Mouse (Mus musculus): ENCODE results near the gene Dgkg.

Gene Dgkg

GRCm38 (mm10) chr16:22499951-22500350 is 157.1 kb downstream of the Dgkg start:
- in situ Hi-C loops (cut with MseI, MboI): no loop called here

DNA sequence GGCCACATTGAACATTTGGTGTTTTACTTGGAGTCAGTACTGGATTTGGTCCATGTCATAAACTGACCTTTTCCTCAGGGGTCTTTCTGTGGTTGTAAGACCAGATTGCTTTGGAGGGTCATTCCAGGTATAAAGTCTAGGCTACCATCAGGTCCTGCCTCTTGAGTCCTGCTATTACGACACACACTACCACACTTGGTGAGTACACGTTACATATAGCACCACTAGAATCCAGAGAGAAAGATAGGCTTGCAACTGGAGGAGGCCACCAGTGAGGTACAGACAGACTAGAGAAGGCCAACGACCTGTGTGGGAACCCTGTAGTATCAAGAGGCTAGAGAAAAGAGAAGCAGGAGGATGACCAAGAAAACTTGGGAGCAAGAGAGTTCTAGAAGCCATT is 157.6 kb downstream of the Dgkg start:
- in situ Hi-C loops (cut with MseI, MboI): no loop called here

GRCm38 (mm10) chr16:22497976-22498375 is 159.0 kb downstream of the Dgkg start:
- in situ Hi-C loops (cut with MseI, MboI): no loop called here

GRCm38 (mm10) chr16:22495259-22495658 is 161.8 kb downstream of the Dgkg start:
- in situ Hi-C loops (cut with MseI, MboI): no loop called here

- in situ Hi-C loops (cut with MseI, MboI): no loop called here
These were observed 162.2 kb downstream of the Dgkg start for GRCm38 (mm10) chr16:22494815-22495214.

DNA sequence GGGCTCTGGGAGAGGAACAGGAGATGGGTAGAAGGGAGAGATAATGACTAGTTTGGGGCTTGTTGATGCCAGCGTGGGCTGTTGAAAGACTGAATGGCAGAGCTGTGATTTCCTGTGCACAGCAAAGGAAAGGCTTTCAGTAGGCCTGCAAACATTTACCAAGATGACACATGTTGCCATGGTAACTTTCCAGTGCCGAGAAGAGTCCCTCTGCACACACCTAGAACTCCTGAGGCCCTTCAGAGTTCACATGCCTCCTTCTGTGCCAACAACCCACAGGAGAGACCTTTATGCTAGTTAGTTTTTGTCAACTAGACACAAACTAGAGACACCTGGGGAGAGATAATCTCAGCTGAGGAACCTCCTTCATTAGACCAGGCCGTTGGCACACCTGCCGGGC is 163.6 kb downstream of the Dgkg start:
- in situ Hi-C loops (cut with MseI, MboI): no loop called here

GRCm38 (mm10) chr16:22491446-22492166 is 165.4 kb downstream of the Dgkg start:
- in situ Hi-C loops (cut with MseI, MboI): no loop called here

- in situ Hi-C loops (cut with MseI, MboI): no loop called here
These were observed 173.1 kb downstream of the Dgkg start for GRCm38 (mm10) chr16:22483900-22484299.

- in situ Hi-C loops (cut with MseI, MboI): no loop called here
These were observed 177.7 kb downstream of the Dgkg start for GRCm38 (mm10) chr16:22479322-22479721.

GRCm38 (mm10) chr16:22471728-22472127 is 185.3 kb downstream of the Dgkg start:
- in situ Hi-C loops (cut with MseI, MboI): no loop called here

DNA sequence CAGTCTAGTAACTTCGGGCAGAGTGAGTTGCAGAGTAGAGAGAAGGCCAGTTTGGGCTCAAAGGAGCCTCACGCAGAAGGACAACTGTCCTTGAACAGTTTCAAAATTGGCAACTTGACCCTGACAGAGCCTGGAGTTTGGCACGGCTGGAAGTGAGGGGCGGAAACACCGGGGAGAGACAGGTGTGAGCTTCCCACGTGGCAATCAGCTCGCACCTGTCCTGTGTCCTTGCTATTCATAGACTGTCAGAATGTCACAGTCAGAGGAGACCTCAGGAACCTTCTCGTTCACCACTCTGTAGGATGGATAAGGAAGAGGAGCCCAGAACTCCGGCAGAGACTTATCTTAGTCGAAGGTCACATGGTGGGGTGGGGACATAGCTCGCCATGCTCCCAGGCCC is 187.6 kb downstream of the Dgkg start:
- in situ Hi-C loops (cut with MseI, MboI): no loop called here

DNA sequence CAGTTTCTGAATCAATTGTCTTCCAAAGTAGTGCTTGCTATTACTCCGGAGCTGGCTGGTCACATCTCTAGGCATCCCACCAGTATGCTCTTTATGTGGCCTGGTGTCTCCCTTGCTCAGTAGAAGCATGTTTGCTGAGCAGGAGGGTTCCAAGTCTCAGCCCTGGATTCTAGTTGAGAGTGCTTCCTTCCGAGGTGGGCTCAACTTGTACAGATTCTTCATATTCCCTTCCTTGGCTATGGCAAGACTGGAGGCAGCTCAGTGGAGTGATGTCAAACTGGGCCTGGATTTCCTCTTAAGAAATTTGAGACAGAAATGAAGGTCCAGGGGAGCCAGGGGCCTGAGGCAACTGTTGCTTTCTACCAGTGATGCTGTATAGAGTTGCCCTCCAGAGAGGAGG is 189.9 kb downstream of the Dgkg start:
- in situ Hi-C loops (cut with MseI, MboI): no loop called here

DNA sequence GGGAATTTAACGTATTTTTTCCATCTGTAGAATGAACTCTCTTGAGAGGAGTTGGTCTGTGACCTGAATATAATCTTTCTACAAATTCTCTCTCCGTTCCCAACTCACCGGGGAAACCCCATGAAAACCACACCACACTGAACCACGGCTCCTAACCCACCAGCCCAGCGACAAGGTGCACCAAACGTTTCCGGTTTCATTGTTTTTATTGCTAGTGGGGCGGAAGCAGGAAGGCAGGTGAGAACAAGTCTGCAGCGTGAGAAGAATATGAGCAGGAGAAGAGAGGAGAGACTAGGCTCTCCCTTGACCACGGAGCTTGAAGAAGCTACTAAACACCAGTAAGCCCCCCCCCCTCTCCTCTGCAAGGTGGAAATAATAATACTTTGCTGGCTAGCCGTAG is 190.6 kb downstream of the Dgkg start:
- in situ Hi-C loops (cut with MseI, MboI): no loop called here

DNA sequence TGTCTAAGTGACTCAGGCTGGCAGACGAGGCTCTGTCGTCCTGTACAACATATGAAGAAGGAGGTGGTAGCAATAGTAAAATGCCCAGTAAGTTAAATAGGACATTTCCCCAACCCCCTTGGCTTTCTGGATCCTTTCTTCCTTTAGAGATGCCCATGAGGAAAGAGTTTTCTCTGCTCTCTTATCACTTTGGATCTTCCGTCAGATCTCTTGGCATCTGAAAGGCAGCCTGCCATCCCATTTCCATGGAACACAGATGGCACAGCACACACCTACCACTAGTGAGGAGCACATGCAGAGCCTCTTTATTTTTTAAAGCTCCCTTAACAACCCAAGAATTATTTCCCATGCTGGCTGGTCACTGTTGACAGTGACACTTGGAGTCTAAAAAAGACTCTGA is 194.8 kb downstream of the Dgkg start:
- in situ Hi-C loops (cut with MseI, MboI): no loop called here

DNA sequence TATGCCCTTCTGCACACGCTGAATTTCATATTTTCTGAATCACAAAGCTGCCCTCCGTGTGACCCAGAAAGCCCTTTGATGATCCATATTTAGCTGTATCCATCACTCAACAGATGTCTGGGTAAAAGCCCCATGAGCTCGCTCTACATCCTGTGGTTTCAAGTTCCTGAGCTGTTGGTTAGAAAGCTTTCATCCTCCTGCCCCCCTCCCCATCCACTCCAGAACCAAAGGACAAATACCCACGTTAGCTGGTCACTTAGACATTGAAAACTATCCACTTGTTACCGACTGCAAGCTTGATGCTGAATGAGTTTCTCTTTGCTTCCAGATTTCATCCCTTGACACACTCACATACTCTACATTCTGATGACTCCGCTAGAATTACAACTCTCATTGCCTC is 195.3 kb downstream of the Dgkg start:
- in situ Hi-C loops (cut with MseI, MboI): no loop called here

DNA sequence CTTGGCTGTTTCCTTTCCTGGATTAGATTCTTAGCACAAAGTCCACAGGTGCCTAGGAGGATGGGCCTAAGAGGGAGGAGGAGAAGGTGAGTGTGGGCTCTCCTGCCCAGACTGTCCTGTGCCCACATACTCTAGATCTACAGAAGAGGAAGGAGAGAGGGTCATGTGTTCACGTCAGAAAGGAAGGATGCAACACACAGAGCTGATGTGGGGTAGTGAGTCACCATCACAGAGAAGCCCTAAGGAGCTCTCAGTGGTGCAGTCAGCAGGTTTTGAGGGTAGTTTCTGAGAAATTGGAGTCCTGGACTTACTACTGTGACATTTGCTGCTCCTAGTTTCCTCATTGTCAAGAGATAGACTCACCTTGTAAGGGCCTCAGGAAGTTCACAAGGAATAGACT is 196.1 kb downstream of the Dgkg start:
- in situ Hi-C loops (cut with MseI, MboI): no loop called here

DNA sequence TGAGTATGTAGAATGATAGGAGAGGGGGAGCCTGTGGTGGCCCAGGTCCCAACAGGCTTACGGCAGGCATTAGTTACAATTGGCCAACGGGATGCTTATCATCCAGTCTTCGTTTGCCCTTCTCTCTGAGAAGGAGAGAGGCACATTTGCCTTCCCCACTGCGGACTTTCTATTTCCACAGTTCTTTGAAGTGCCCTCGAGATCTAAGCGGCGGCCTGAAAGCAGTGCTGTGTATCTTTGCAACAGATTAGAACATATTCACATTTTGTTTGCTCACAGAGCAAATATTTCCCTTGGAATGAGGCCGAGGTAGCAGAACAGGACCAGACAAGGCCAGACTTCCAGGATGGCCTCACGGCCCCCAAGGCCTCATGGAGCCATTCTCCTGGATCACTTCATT is 204.9 kb downstream of the Dgkg start:
- in situ Hi-C loops (cut with MseI, MboI): no loop called here

DNA sequence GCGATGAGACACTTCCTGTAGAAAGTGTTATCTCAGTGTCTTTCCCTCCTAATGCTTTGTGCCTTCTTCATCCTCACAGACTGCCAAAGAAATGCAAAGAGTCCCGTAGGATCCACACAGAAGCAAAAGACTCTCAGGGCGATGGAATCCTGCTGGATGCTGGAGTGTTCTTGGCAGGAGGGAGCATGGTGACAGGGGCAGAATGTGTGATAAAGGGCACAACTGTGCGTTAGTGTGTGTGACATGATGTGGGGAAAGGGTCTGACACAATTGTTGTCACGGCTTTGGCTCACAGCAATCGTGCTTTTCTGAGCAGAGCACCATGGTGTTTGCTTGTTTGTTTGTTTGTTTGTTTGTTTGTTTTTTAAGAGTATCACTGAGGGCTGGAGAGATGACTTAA is 208.9 kb downstream of the Dgkg start:
- in situ Hi-C loops (cut with MseI, MboI): loop anchor here in 1 of 2 experiments (10.0 kb wide), 1 partner anchor 97 kb away; no protein-coding TSS in a partner anchor

DNA sequence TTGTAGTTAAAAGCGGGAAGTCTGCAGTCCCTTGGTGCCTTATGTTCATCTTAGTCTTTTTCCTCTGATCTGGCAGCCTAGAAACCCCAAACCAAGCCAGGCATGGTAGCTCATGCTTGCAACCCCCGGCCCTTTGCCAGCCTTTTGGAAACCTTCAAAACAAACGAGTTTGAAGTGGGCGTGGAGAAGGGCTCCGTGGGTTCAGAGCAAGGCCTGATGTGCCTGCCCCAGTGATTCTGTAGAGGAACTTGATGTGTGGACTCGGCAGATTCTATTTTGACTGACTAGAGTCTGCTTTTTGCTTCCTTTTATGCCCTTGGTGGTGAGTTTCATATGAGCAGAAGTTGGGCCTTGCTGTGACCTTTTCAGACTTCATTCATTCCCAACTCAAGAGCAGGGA is 212.2 kb downstream of the Dgkg start:
- in situ Hi-C loops (cut with MseI, MboI): loop anchor here in 1 of 2 experiments (10.0 kb wide), 1 partner anchor 100 kb away; no protein-coding TSS in a partner anchor

DNA sequence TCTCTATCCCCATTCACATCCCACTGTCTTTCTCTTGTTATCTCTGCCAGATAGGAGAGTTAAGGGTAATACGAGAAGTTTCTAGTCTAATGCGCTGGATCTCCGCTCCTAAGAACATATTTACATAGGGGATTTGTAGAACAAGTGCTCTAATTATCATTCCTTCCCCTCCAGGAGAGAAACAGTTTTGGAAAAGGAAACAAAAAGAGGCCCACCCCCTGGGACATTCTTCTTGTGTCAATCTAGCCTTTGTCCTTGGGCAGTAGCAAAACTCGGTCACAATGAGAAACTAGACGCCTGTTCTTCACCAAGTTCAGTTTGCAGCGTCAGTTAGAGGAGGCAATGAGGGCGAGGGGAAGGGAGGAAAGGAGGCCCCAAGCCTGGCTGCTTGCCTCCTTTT is 214.8 kb downstream of the Dgkg start:
- in situ Hi-C loops (cut with MseI, MboI): loop anchor here in 1 of 2 experiments (10.0 kb wide), 1 partner anchor 103 kb away; no protein-coding TSS in a partner anchor

- in situ Hi-C loops (cut with MseI, MboI): loop anchor here in 1 of 2 experiments (10.0 kb wide), 1 partner anchor 103 kb away; no protein-coding TSS in a partner anchor
These were observed 215.7 kb downstream of the Dgkg start for GRCm38 (mm10) chr16:22441317-22441716.

- in situ Hi-C loops (cut with MseI, MboI): loop anchor here in 1 of 2 experiments (10.0 kb wide), 1 partner anchor 105 kb away; no protein-coding TSS in a partner anchor
These were observed 216.8 kb downstream of the Dgkg start for GRCm38 (mm10) chr16:22440269-22440668.

DNA sequence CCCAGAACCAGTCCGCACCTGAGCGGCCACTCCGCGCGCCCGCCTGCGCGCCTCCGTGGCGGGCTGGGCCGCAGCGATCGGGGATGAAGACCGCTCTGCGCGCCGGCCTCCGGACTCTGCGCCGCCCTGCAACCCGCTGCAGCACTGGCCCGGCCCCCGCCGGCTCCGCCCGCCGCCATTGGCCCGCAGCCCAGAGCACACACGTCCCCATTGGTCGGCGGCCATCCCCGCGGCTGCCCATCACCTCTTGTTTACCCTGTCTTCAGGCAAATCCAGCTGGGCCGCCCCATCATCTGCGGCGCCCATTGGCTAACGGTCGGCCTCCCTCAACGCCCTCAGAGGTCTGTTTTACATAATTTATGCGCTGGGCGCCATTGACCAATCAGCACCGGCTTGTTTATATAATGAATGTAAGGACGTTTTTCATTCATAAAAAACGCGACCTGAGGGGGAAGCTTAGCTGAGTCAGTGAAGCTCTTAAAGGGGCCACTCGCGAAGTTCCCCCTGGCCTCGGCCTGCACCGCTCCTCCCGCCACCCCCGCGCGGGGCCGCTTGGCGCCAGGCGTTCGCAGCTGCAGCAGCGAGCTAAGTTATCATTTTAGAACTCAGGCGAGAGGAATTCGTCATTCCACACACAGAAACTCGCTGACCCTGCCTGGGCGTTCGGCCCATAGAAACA is 217.4 kb downstream of the Dgkg start, which contains the start of gene Etv5:
Gene Etv5 (minus strand): TSS at position 221 of the 679 bp plus-strand sequence.
- in situ Hi-C loops (cut with MseI, MboI): loop anchor here in 1 of 2 experiments (10.0 kb wide), 1 partner anchor 105 kb away; no protein-coding TSS in a partner anchor
